Mouse (Mus musculus) liver, embryonic 15.5 days (tissue): ENCODE results near the gene Srsf3. TPM values are rescaled to one million over a fixed set of nuclear protein-coding genes. Genes with fewer than 3 reads are reported as not detected.
A peak's percentile ranks its signal among the peaks of the same experiment; 100 is the strongest.
"Not testable (repeated sequence)": the region's sequence is repeated elsewhere in the genome, so short reads cannot be mapped to it uniquely, and the experiment has no call there.

Source experiments
- ATAC-seq: fragments of 200-750 bp; cut with Nextera tagmentation; 2 replicates; pipeline ENCODE4 v1.8.0; 2017; ENCODE audit warnings: moderate number of reproducible peaks, mild to moderate bottlenecking, moderate library complexity; ENCODE audit not compliant: insufficient read depth
- H3K27ac ChIP-seq: fragments of 300-500 bp; sonication (generic); replicated peaks from 2 replicates; pipeline ENCODE4 v1.5.1; 2015; ENCODE audit warnings: mild to moderate bottlenecking, inconsistent platforms
- H3K27me3 ChIP-seq: fragments of 300-500 bp; sonication (generic); 2 replicates; pipeline ENCODE4 v1.6.1; 2015; ENCODE audit warnings: mild to moderate bottlenecking, inconsistent platforms
- H3K36me3 ChIP-seq: fragments of 300-500 bp; sonication (generic); replicated peaks from 2 replicates; pipeline ENCODE4 v1.6.1; 2015; ENCODE audit warnings: moderate library complexity, mild to moderate bottlenecking, inconsistent platforms
- H3K4me1 ChIP-seq: fragments of 300-500 bp; sonication (generic); replicated peaks from 2 replicates; pipeline ENCODE4 v1.6.1; 2015; ENCODE audit warnings: inconsistent platforms
- H3K4me2 ChIP-seq: fragments of 300-500 bp; sonication (generic); 2 replicates; pipeline ENCODE4 v1.6.1; 2015; ENCODE audit warnings: moderate library complexity, mild to moderate bottlenecking, inconsistent platforms
- H3K4me3 ChIP-seq: fragments of 300-500 bp; sonication (generic); replicated peaks from 2 replicates; pipeline ENCODE4 v1.5.1; 2015; ENCODE audit warnings: mild to moderate bottlenecking, inconsistent platforms
- H3K9ac ChIP-seq: fragments of 300-500 bp; sonication (generic); 2 replicates; pipeline ENCODE4 v1.6.1; 2015; ENCODE audit warnings: moderate library complexity, mild to moderate bottlenecking, inconsistent platforms
- H3K9me3 ChIP-seq: fragments of 300-500 bp; sonication (generic); replicated peaks from 2 replicates; pipeline ENCODE4 v1.6.1; 2016; ENCODE audit warnings: inconsistent platforms
- WGBS: fragments of 180-500 bp; shearing (Covaris S2); methylation state at CpG from one replicate; pipeline ENCODE4 v1.1.7; 2015; ENCODE audit warnings: mixed read lengths; ENCODE audit not compliant: insufficient replicate concordance; 5-methylcytosine and 5-hydroxymethylcytosine counted together
- polyA plus RNA-seq: library from polyadenylated mRNA; unstranded; fragments of >200 nt; fragmentation: Nextera tagmentation; extraction: Ambion mirVana; gene quantifications from 2 replicates; pipeline ENCODE4 v1.2.1, GENCODE M21; 2015

Srsf3 gene
- polyA plus RNA-seq, 1 experiment from 2014 or later = 215 TPM

DNA sequence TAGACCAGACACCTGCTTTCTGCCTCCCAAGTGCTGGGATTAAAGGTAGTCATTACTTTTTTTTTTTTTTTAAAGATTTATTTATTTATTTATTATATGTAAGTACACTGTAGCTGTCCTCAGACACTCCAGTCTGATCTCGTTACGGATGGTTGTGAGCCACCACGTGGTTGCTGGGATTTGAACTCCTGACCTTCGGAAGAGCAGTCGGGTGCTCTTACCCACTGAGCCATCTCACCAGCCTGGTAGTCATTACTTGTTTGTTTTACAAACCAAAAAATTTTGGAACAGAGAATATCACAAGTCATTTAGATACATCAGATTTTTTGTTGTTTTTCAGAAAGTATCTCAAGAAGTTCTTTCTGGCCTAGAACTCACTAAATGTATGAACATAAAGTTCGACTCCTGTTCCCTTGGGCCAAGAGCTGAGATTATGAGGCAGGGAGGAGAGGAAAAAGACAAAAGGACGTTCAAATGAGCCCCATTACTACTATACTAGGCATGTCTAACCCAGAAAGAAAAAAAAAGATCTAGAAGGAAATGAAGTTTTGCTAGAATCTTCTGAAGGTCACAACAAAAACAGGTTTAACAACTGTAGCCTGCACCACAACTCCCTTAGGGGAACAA, 1.2 kb upstream of the Srsf3 start:
- ATAC-seq, H3K9me3 ChIP-seq, H3K27me3 ChIP-seq: not testable (repeated sequence)
- Histone ChIP-seq H3K9ac (peak overlapping the region; percentile 94; the same call in 1 of the 2 replicates), H3K4me2 (peak overlapping the region; percentile 91), H3K27ac (peak overlapping the region; percentile 96), H3K4me1 (peaks cover 33% of the 10 kb centered on the region), H3K36me3 (peaks cover 20% of the 10 kb centered on the region), H3K4me3 (peak overlapping the region; percentile 90)
- WGBS = 56% methylated on average over 7 of the region's 7 CpGs

DNA sequence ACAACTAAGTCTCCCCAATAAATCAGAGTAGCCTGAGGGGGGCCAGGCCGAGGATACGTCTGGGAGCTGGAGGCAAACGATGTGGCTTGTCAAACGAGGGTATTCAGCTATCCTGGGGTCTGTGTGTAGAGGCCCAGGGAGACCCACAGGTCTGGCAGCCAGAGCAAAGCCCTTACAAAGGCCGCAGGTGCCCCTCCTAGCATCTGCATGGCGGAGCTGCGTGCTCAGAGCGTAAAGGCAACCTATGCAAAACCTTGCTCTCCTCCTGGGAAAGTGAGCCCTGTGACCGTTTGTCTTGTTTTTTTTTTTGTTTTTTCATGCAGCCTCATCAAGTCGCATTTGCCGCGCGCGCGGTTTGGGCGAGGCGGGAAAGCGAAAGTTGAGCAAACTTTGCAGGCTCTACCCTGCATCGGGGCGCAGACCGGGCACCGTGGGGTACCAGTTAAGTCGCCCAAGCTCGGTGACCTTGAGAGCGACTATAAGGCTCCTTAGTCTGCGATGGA, 606 bp upstream of the Srsf3 start:
- Histone ChIP-seq H3K4me1 (peaks cover 36% of the 10 kb centered on the region), H3K4me2 (peak overlapping the region; percentile 91), H3K27me3 (no peaks in the 10 kb centered on the region), H3K27ac (peak overlapping the region; percentile 96), H3K36me3 (peaks cover 26% of the 10 kb centered on the region), H3K9me3 (no peaks in the 10 kb centered on the region), H3K9ac (peak overlapping the region; percentile 94), H3K4me3 (peak overlapping the region; percentile 90)
- peak; percentile 36 for ATAC-seq
- under 1% methylated on average over 26 of the region's 26 CpGs for WGBS

DNA sequence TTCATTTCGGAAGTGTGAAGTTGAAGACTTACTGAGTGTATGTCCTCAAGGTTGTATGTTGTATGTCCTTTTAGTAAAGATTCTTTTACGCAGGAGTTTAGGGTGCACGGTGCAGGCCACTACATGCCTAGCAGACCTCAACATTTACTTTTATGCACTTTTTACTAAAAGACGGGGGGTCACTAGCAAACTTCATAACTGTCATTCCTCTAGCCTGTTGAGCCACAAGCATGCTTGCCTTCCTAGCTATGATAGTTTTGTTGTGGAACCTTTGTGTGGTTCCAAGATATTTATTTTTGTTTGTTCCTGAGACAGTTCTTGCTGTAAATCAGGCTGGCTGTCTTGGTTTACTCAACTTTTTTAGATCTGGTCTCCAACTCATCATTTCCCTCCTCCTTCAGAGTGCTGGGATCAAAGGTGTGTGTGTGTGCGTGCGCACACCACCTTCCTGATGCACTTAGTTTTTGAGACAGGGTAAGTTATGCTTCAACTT, 1.2 kb downstream of the Srsf3 start:
- Histone ChIP-seq H3K9ac (peak overlapping the region; percentile 94), H3K36me3 (peaks cover 44% of the 10 kb centered on the region), H3K4me2 (peak overlapping the region; percentile 81), H3K4me1 (peaks cover 52% of the 10 kb centered on the region), H3K27ac (peak overlapping the region; percentile 96), H3K9me3 (no peaks in the 10 kb centered on the region), H3K27me3 (no peaks in the 10 kb centered on the region), H3K4me3 (peak overlapping the region; percentile 90)
- under 1% methylated on average over 6 of the region's 6 CpGs for WGBS
- ATAC-seq = no peak

DNA sequence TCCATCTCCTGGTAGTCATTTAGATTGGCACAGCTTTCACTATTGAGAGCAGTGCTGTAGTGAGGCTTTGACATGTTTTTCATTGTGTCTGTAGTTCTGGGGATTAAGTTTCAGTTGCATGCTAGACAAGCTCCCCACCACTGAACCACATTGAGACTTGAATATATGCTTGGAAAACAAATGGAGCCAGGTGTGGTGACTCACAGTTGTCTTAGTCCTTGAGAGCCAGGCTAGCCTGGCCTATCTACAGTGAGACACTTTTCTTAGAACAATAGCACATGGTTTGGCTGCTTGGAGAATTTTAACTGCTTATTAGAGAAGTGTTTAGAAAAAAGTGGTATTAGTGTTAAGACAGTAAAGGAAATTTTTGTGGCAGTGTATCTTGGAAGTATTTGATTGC, 1.8 kb downstream of the Srsf3 start:
- ATAC-seq = no peak
- Histone ChIP-seq H3K4me1 (peaks cover 56% of the 10 kb centered on the region), H3K9me3 (no peaks in the 10 kb centered on the region), H3K9ac (peak overlapping the region; percentile 94), H3K36me3 (peaks cover 50% of the 10 kb centered on the region), H3K4me3 (peak overlapping the region; percentile 90), H3K4me2 (peak overlapping the region; percentile 81), H3K27ac (peak overlapping the region; percentile 96), H3K27me3 (no peaks in the 10 kb centered on the region)

DNA sequence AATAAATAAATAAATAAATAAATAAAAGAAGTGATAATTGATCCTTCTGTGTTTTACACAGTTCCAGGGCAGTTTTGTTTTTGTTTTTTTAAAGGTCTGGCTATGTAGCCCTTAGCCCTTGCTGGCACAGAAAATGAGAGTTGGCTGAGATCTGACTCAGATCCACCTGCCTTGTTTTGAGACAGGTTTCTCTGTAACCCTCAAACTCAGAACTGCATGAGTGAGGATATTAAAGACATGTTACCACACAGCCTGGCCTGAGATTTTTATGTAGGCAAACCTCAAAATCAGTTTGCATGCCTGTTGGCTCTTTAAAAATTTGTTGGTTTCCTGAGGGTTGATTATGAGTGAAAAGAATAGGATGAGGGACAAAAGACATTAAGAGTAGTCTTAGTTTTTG, 3.1 kb downstream of the Srsf3 start:
- Histone ChIP-seq H3K4me2 (peak overlapping the region; percentile 81), H3K27me3 (no peaks in the 10 kb centered on the region), H3K27ac (no peak overlapping the region), H3K4me3 (peak overlapping the region; percentile 90), H3K36me3 (peaks cover 63% of the 10 kb centered on the region), H3K4me1 (peaks cover 64% of the 10 kb centered on the region), H3K9ac (no peak overlapping the region), H3K9me3 (no peaks in the 10 kb centered on the region)
- ATAC-seq = no peak

DNA sequence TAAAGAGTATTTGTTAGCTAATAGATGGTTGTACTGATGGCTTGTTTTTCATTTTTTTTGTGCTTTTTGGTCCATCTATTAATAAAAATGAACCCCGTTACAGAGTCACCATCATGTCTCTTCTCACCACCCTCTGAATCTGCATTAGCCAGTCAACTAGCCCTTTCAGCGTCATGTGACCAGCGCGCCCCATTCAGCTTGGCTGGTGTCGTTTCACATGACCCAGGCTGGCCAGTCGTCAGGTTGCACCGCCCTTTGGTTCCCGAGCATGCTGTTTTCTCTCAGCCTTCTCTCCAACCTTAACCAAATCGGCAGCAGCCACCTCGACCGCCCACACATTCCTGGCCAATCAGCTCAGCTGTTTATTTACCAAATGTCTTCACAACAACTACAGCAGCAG, 6.9 kb downstream of the Srsf3 start:
- Histone ChIP-seq H3K27ac (no peak overlapping the region), H3K9me3 (no peaks in the 10 kb centered on the region), H3K9ac (no peak overlapping the region), H3K4me1 (peaks cover 60% of the 10 kb centered on the region), H3K4me3 (no peak overlapping the region), H3K36me3 (peaks cover 96% of the 10 kb centered on the region), H3K4me2 (no peak overlapping the region), H3K27me3 (no peaks in the 10 kb centered on the region)
- 76% methylated on average over 11 of the region's 11 CpGs for WGBS
- no peak for ATAC-seq

DNA sequence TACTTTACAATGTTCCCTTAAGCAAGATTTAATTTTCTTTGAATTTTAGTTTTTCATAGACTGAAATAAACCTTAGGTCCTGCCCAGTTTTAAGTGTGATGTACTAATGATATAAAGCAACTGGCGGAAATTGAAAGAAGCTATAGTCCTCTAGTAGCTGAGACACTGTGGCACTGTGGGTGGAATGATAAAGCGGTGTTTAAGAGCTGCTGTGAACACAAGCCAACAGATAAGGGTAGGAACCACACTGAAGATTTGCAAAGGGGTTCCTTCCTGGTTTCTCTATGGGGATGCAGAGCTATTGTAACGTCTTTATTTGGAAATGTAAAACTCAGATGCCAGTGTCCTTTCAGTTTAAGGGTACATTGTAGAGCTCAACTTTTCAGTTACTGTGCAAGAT, 9.2 kb downstream of the Srsf3 start:
- peaks cover 55% of the 10 kb centered on the region for H3K4me1 ChIP-seq
- not testable (repeated sequence) for H3K27me3 ChIP-seq, ATAC-seq, H3K4me2 ChIP-seq, H3K27ac ChIP-seq, H3K9me3 ChIP-seq, H3K9ac ChIP-seq, H3K4me3 ChIP-seq
- 25% methylated on average over 3 of the region's 3 CpGs for WGBS
- H3K36me3 ChIP-seq = peaks cover 97% of the 10 kb centered on the region

DNA sequence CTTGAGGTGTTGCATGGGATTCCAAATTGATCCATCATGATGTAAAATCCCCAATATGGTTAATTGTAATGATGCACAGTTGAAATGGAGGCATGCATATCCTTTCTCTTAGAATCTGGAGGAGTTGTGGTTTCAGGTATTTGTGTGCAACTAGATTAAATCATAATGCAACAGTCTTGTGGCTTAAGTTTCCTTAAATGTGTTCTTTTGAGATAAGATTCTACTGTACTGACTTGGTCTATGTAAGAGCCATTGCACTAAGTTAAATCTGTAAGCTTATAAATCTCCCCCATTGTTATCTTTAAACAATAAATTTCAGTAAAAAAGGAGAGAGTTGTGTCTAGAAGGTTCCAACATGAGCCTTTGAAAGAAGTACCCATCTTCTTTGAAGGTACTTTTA, 10.1 kb downstream of the Srsf3 start:
- no peak overlapping the region for H3K4me3 ChIP-seq
- peaks cover 45% of the 10 kb centered on the region for H3K4me1 ChIP-seq
- ATAC-seq = no peak
- H3K9ac ChIP-seq = no peak overlapping the region
- H3K27ac ChIP-seq = no peak overlapping the region
- H3K9me3 ChIP-seq = no peaks in the 10 kb centered on the region
- no peak overlapping the region for H3K4me2 ChIP-seq
- H3K36me3 ChIP-seq = peaks cover 97% of the 10 kb centered on the region
- H3K27me3 ChIP-seq = no peaks in the 10 kb centered on the region

DNA sequence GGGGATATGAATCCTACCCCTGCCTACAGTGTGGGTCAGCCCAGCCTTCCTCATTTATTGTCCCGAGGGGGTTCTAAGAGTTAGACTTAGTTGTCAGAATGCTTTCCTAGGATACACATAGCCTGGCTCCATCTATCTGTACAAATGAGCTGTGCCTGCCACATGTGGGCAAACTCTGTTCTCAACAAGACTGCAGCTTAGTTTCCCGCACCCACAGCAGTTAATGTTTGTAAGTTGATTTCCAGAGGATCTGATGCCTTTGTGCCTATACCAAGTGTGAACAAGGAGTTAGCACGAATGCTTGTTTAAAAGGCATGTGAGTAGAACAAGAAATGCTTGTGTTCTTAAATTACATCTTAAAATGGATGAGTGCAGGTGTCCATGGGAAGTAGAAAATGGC, 11.2 kb downstream of the Srsf3 start:
- WGBS = 85% methylated on average over 3 of the region's 3 CpGs
- Histone ChIP-seq H3K9ac (no peak overlapping the region), H3K27me3 (no peaks in the 10 kb centered on the region), H3K36me3 (peaks cover 95% of the 10 kb centered on the region), H3K4me2 (no peak overlapping the region), H3K27ac (no peak overlapping the region), H3K4me3 (no peak overlapping the region), H3K4me1 (peaks cover 37% of the 10 kb centered on the region), H3K9me3 (no peaks in the 10 kb centered on the region)
- no peak for ATAC-seq

DNA sequence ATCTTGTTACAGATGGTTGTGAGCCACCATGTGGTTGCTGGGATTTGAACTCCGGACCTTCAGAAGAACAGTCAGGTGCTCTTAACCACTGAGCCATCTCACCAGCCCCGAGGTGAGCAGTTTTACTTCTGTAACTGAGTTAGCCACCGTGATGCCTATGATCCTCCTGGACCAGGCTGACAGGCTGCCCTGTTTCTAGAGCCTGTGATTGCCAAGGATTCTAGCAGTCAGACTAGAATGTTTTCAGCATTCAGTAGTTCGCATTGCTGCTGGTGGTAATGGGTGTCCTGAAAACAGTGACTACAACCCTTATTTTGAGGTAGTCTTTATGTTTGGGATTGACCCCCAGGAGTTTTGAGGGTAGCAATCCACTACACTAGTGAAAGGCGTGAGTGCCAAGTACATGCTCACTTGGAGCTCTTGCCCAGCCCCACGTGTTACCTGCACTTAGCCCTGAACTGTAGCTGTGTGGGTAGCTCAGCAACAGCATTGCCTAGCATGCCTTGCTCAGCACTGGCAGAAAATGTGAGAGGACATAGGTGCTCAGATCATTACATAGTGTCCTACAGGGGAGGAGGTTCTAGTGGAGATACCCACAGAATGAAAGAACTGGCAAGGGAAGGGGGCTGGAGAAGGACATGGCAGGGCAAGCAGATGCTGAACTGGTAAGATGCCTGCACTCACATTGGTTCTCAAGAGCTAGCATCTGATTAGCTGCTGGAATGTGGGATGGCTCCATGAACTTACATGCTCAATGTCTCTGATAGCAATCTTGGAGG, 11.9 kb downstream of the Srsf3 start:
- Histone ChIP-seq H3K4me3 (no peak overlapping the region), H3K9ac (no peak overlapping the region), H3K4me1 (peaks cover 39% of the 10 kb centered on the region), H3K9me3 (no peaks in the 10 kb centered on the region), H3K27me3 (no peaks in the 10 kb centered on the region), H3K36me3 (peaks cover 87% of the 10 kb centered on the region), H3K4me2 (no peak overlapping the region), H3K27ac (no peak overlapping the region)
- 83% methylated on average over 6 of the region's 6 CpGs for WGBS
- ATAC-seq = no peak

DNA sequence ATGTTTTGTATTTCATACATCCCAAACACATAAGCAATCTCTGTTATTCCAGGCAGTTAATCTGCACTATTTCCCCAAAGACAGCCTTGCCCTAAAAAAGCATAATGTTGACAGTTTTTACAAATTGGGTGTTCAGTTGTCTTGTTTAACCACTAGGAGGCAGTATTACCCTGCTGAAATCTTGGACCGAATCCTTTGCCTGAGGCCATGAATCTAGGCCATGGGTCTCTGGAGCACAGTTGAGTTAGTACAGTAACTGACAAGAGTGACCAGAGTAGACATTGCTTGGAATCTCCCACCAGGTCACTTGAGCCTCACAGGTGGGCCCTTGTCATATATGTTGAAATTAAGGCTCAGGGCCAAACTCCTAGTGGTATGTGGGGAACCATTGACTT, 12.5 kb downstream of the Srsf3 start:
- H3K4me3 ChIP-seq = no peak overlapping the region
- H3K9me3 ChIP-seq = no peaks in the 10 kb centered on the region
- no peak overlapping the region for H3K4me2 ChIP-seq
- H3K27ac ChIP-seq = peak overlapping the region; percentile 26; the same call in 1 of the 2 replicates
- ATAC-seq = no peak
- H3K4me1 ChIP-seq = peaks cover 39% of the 10 kb centered on the region
- no peak overlapping the region for H3K9ac ChIP-seq
- 76% methylated on average over 1 of the region's 1 CpGs for WGBS
- no peaks in the 10 kb centered on the region for H3K27me3 ChIP-seq
- peaks cover 81% of the 10 kb centered on the region for H3K36me3 ChIP-seq
